Mouse (Mus musculus) lung, postnatal 0 days (tissue): ENCODE results near the gene Igf2bp3. TPM values are rescaled to one million over a fixed set of nuclear protein-coding genes. Genes with fewer than 3 reads are reported as not detected.

Experiments used
- ATAC-seq: fragments of 200-750 bp; cut with Nextera tagmentation; 2 replicates; pipeline ENCODE4 v1.8.0; 2017; ENCODE audit warnings: moderate library complexity
- DNase-seq: peaks from one replicate; pipeline ENCODE4 v3.0.0-alpha.2; 2016; ENCODE audit warnings: low spot score
- H3K27ac ChIP-seq: fragments of 300-500 bp; sonication (generic); 2 replicates; pipeline ENCODE4 v1.5.1; 2014; ENCODE audit warnings: antibody characterized with exemption, mild to moderate bottlenecking, low read length, mixed read lengths
- H3K27me3 ChIP-seq: fragments of 300-500 bp; sonication (generic); replicated peaks from 2 replicates; pipeline ENCODE4 v1.6.1; 2014; ENCODE audit warnings: low read length, mixed read lengths; ENCODE audit not compliant: insufficient read depth
- H3K36me3 ChIP-seq: fragments of 300-500 bp; sonication (generic); 2 replicates; pipeline ENCODE4 v1.6.1; 2014; ENCODE audit warnings: low read length, mixed read lengths; ENCODE audit not compliant: insufficient read depth
- H3K4me1 ChIP-seq: fragments of 300-500 bp; sonication (generic); 2 replicates; pipeline ENCODE4 v1.6.1; 2014; ENCODE audit warnings: antibody characterized with exemption, low read depth, low read length, mixed read lengths; ENCODE audit not compliant: insufficient read depth
- H3K4me2 ChIP-seq: fragments of 300-500 bp; sonication (generic); replicated peaks from 2 replicates; pipeline ENCODE4 v1.6.1; 2014; ENCODE audit warnings: low read depth, mild to moderate bottlenecking, low read length, moderate library complexity, mixed read lengths
- H3K4me3 ChIP-seq: fragments of 300-500 bp; sonication (generic); 2 replicates; pipeline ENCODE4 v1.5.1; 2014; ENCODE audit warnings: low read depth, low read length
- H3K9ac ChIP-seq: fragments of 300-500 bp; sonication (generic); replicated peaks from 2 replicates; pipeline ENCODE4 v1.6.1; 2014; ENCODE audit warnings: low read depth, mild to moderate bottlenecking
- H3K9me3 ChIP-seq: fragments of 300-500 bp; sonication (generic); 2 replicates; pipeline ENCODE4 v1.6.1; 2016; ENCODE audit warnings: low read length, mixed read lengths
- CTCF ChIP-seq: IDR thresholded peaks from 2 replicates; pipeline ENCODE4 v1.5.1; 2016; ENCODE audit warnings: antibody characterized with exemption, mild to moderate bottlenecking
- EP300 ChIP-seq: IDR thresholded peaks from 2 replicates; pipeline ENCODE4 v1.6.1; 2016; ENCODE audit warnings: antibody characterized with exemption, mild to moderate bottlenecking, control low read depth
- WGBS: fragments of 180-500 bp; shearing (Covaris S2); extraction: QIAGEN DNeasy Blood & Tissue Kit; methylation state at CpG from one replicate; pipeline ENCODE4 v1.1.7; 2014; 5-methylcytosine and 5-hydroxymethylcytosine counted together
- polyA plus RNA-seq: library from polyadenylated mRNA; unstranded; fragments of >200 nt; fragmentation: Nextera tagmentation; extraction: Ambion mirVana; gene quantifications from 2 replicates; pipeline ENCODE4 v1.2.1, GENCODE M21; 2015

The Igf2bp3 gene
- polyA plus RNA-seq, 1 experiment from 2014 or later: 23.7 TPM

DNA sequence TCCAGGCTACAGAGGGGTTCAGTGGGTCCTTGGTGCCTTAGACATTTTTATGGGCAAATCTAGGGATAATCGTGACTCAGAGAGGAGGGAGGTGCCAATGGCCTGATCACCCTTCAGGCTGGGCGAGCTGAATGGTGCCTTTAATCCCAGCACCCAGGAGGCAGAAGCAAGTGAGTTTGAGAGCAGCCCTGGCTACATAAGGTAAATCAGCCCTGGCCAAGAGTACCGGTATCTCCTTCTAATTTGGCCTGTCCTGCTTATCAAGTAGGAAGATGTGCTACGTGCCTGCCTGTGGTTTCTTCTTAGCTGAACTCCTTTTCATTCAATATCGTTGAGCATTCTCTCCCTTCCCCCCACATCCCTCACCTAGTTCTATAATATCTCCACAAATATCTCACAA is 78.0 kb downstream of the Igf2bp3 start:
- Histone ChIP-seq H3K36me3 (no peaks in the 10 kb centered on the region), H3K27me3 (no peaks in the 10 kb centered on the region), H3K27ac (no peak overlapping the region), H3K9ac (no peak overlapping the region), H3K4me3 (no peak overlapping the region), H3K4me2 (no peak overlapping the region), H3K9me3 (no peaks in the 10 kb centered on the region), H3K4me1 (no peaks in the 10 kb centered on the region)
- TF ChIP-seq EP300: no peak
- TF ChIP-seq CTCF: no peak
- DNase-seq (no peak), ATAC-seq (no peak)
- 82% methylated on average over 5 of the region's 5 CpGs for WGBS

DNA sequence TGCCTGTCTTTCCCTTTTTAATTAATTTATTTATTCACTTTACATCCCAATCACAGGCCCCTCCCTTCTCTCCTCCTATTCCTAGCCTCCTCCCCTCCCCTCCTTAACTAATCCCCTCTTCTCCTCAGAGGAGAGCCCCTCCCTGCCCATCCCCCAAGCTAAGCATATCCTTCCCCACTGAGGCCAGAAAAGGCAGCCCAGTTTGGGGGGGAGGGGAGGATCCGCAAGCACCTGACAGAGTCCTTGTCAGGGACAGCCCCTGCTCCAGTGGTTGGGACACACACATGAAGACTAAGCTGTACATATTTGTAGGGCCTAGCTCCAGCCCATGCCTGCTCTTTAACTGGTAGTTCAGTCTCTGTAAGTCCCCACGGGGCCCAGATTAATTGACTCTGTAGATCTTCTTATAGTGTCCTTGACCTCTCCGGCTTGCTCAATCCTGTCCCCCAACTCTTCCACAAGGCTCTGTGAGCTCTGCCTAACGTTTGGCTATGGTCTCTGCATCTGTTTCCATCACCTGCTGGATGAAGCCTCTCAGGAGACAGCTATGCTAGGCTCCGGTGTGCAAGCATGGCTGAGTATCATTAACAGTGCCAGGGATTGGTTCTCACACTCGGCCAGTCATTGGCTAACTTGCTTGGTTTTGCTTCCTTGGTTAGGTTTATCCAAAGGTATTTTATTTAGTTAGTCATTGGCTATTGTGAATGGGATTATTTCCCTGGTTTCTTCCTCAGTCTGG is 82.2 kb downstream of the Igf2bp3 start:
- no peaks in the 10 kb centered on the region for H3K27me3 ChIP-seq
- 66% methylated on average over 6 of the region's 6 CpGs for WGBS
- no peak overlapping the region for H3K27ac ChIP-seq
- no peak overlapping the region for H3K9ac ChIP-seq
- no peak overlapping the region for H3K4me3 ChIP-seq
- ATAC-seq (no peak), DNase-seq (no peak)
- TF ChIP-seq EP300 (no peak), CTCF (no peak)
- no peak overlapping the region for H3K4me2 ChIP-seq
- no peaks in the 10 kb centered on the region for H3K36me3 ChIP-seq
- no peaks in the 10 kb centered on the region for H3K4me1 ChIP-seq
- no peaks in the 10 kb centered on the region for H3K9me3 ChIP-seq

DNA sequence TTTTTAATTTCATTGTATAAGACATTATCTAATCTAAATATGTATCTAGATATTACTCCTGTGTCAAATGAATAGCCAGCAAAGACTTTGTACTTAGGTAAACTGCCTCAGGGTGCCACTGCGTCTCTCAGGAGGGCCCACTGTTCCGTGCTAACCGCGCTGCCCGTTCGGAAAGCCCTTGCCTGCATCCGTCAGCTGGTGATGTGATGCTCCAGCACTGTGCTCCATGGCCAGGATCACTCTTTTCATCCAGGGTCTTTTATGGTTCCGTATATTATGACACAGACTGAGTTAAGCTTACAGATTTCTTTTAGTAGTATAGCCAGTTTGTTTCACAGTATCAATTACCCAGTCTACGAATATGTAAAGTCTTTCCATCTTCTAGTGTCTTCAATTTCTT is 82.9 kb downstream of the Igf2bp3 start:
- Histone ChIP-seq H3K27ac (no peak overlapping the region), H3K4me3 (no peak overlapping the region), H3K27me3 (no peaks in the 10 kb centered on the region), H3K4me2 (no peak overlapping the region), H3K4me1 (no peaks in the 10 kb centered on the region), H3K9ac (no peak overlapping the region), H3K9me3 (no peaks in the 10 kb centered on the region), H3K36me3 (no peaks in the 10 kb centered on the region)
- WGBS: 88% methylated on average over 9 of the region's 9 CpGs
- ATAC-seq (no peak), DNase-seq (no peak)
- TF ChIP-seq CTCF (no peak), EP300 (no peak)

DNA sequence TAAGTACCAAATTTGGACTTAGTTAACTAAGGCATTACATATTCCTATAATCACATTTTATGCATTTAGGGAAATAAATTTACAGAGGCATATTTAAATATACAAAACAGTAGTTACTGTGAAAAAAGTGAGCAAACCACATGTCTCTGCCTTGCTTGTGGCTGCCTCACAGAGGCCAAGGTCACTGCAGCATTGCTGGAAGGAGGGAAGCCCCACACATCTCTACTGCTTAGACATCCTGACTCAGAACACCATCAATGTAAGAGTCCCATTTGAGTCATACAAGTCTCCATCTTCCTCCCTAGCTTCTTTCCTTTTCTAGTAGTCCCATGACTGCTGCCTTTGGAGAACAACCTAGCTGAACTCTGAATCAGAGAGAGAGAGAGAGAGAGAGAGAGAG is 84.4 kb downstream of the Igf2bp3 start:
- H3K4me3 ChIP-seq: no peak overlapping the region
- H3K36me3 ChIP-seq: no peaks in the 10 kb centered on the region
- H3K4me2 ChIP-seq: no peak overlapping the region
- no peak for TF ChIP-seq EP300
- no peak for TF ChIP-seq CTCF
- H3K9ac ChIP-seq: no peak overlapping the region
- no peaks in the 10 kb centered on the region for H3K9me3 ChIP-seq
- H3K27me3 ChIP-seq: no peaks in the 10 kb centered on the region
- DNase-seq (no peak), ATAC-seq (no peak)
- H3K4me1 ChIP-seq: no peaks in the 10 kb centered on the region
- H3K27ac ChIP-seq: no peak overlapping the region

DNA sequence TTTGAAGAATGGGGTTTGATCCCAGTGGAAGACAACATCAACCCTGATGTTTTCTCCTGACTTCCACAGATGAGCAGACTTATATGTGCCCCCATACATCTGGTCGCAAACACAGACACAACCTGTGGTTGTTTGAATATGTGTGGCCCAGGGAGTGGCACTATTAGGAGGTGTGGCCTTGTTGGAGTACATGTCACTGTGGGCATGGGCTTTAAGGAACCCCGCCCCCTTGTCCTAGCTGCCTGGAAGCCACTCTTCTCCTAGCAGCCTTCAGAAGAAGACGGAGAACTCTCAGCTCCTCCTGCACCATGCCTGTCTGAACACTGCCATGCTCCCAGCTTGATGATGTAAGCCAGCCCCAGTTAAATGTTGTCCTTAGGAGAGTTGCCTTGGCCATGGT is 94.4 kb downstream of the Igf2bp3 start:
- Histone ChIP-seq H3K9ac (no peak overlapping the region), H3K4me2 (no peak overlapping the region), H3K36me3 (no peaks in the 10 kb centered on the region), H3K27ac (peak overlapping the region; percentile 1; the same call in 1 of the 2 replicates), H3K4me1 (peaks cover 6% of the 10 kb centered on the region; the same call in 1 of the 2 replicates), H3K27me3 (no peaks in the 10 kb centered on the region), H3K9me3 (no peaks in the 10 kb centered on the region), H3K4me3 (no peak overlapping the region)
- no peak for TF ChIP-seq EP300
- TF ChIP-seq CTCF: no peak
- no peak for DNase-seq
- no peak for ATAC-seq
- 84% methylated on average over 3 of the region's 3 CpGs for WGBS

DNA sequence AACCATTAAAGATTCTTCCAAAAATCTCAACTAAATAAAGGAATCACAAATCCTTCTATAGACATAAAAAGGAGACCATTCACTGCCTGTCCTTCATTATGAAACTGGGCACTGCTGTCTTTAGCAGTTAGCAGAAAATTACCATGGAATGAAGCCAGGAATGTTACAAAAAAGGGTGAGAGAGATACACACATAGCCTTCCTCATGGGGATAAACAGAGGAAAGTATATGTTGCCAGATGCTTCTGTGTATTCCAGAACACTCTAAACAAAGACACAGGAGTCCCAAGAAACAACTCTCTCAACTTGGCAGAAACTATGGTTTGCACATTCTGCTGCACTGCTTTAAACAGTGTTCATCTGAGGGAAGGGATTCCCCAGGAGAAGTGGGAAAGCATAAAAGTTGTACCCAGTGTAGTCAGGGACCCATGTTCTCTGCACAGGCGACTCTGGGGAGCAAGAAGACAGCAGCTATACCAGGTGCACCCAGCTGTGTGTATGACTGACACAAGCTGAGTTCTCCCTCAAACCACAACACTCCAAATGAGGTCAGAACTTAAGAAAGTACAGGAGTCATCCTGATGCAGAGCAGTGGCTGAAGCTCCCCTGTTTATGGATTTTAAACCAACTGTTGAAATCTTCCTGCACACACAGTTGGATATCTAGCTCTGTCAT is 95.2 kb downstream of the Igf2bp3 start:
- Histone ChIP-seq H3K27ac (peak overlapping the region; percentile 1; the same call in 1 of the 2 replicates), H3K4me1 (peaks cover 6% of the 10 kb centered on the region; the same call in 1 of the 2 replicates), H3K9me3 (no peaks in the 10 kb centered on the region), H3K9ac (no peak overlapping the region), H3K36me3 (no peaks in the 10 kb centered on the region), H3K4me3 (no peak overlapping the region), H3K4me2 (no peak overlapping the region), H3K27me3 (no peaks in the 10 kb centered on the region)
- peak; percentile 78 for ATAC-seq
- TF ChIP-seq EP300 (peak; percentile 43; the same call in 1 of the 2 replicates), CTCF (no peak)
- DNase-seq: peak; percentile 56
- WGBS: 52% methylated on average over 1 of the region's 1 CpGs
